In the genomic region with DNA sequence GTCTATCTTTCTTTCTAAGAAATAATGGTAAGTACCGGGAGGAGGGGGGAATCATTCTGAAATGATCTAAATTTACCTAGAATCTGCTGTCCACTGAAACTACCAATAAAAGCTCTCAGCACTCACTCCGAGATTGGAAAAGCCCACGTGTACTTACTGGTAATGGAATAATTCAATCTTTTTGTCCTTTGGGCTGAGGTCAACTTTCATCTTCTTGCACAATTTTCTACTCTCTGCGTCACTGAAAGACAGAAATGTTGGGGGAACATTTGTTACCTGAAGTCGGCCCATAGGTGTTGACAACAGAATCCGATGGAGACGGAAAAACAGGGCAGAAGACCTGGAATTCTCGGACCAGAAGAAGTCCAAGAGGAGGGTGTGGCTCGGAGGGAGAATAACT, we compare ENCODE assay signal across 18 mouse cellular contexts. TPM values are rescaled to one million over a fixed set of nuclear protein-coding genes. Genes with fewer than 3 reads are reported as not detected.
"Had no signal": no experiment of that assay in that cellular context is flagged by ENCODE, and none has a peak within 500 bp of the region (broad histone marks: within the 10 kb centered on the region; RNA-seq: fewer than 3 reads in every experiment).

No protein-coding gene starts in this region.

- H3K9ac ChIP-seq: neural tube, embryonic 12.5 days; neural tube, embryonic 13.5 days; neural tube, embryonic 15.5 days; stomach, embryonic 15.5 days had no signal

- H3K4me1 ChIP-seq: neural tube, embryonic 12.5 days; stomach, embryonic 15.5 days had no signal

- H3K4me2 ChIP-seq: neural tube, embryonic 12.5 days; neural tube, embryonic 13.5 days; neural tube, embryonic 15.5 days; stomach, embryonic 15.5 days had no signal

- DNase-seq: retina, postnatal 1 day; right cerebral cortex, adult 18-20 months; right cerebral cortex, postnatal 14 days; right cerebral cortex, postnatal 25 days; right cerebral cortex, postnatal 4 days; spleen, adult 18-20 months; thymus, adult 18-20 months; thymus, adult 2 months; thymus, postnatal 14 days; thymus, postnatal 25 days; thymus, postnatal 36 days; thymus, postnatal 4 days had no signal

- H3K27ac ChIP-seq: neural tube, embryonic 12.5 days; neural tube, embryonic 13.5 days; neural tube, embryonic 15.5 days; stomach, embryonic 15.5 days; stomach, postnatal 0 days had no signal

- H3K4me3 ChIP-seq: neural tube, embryonic 12.5 days; neural tube, embryonic 13.5 days; neural tube, embryonic 15.5 days; stomach, embryonic 15.5 days had no signal

- H3K27me3 ChIP-seq: neural tube, embryonic 12.5 days; neural tube, embryonic 13.5 days; neural tube, embryonic 15.5 days; stomach, embryonic 15.5 days had no signal

- H3K9me3 ChIP-seq: neural tube, embryonic 12.5 days; neural tube, embryonic 13.5 days; neural tube, embryonic 15.5 days; stomach, embryonic 15.5 days had no signal

RNA-seq across cellular contexts. Expression of gene Pdia5, which starts 34.4 kb away (rescaled TPM):
- total RNA-seq: neutrophil, adult 5-6 weeks had no signal
